Mouse (Mus musculus) liver, postnatal 0 days (tissue): Measurements from ENCODE around the gene Spry1.

Source experiments
- CTCF ChIP-seq: sonication (generic); IDR thresholded peaks from 2 replicates; pipeline ENCODE4 v1.5.1; 2016; ENCODE audit warnings: antibody characterized with exemption, low read depth
- EP300 ChIP-seq: IDR thresholded peaks from 2 replicates; pipeline ENCODE4 v1.6.1; 2016; ENCODE audit warnings: antibody characterized with exemption, low read depth, mild to moderate bottlenecking

- no peak for TF ChIP-seq EP300
- TF ChIP-seq CTCF: no peak
These were observed 7.5 kb downstream of the Spry1 start for GRCm38 (mm10) chr3:37647225-37647624.
